Mouse (Mus musculus) E14TG2a.4 (cell line): ENCODE data around the gene Pex16.

Experiments used
- CTCF ChIP-seq: conservative IDR thresholded peaks from 2 replicates; pipeline ENCODE4 v1.5.1; 2014; ENCODE audit warnings: low read length
- NANOG ChIP-seq: IDR thresholded peaks from 2 replicates; pipeline ENCODE4 v1.6.1; 2014; ENCODE audit warnings: borderline replicate concordance, low read length, mixed read lengths

DNA sequence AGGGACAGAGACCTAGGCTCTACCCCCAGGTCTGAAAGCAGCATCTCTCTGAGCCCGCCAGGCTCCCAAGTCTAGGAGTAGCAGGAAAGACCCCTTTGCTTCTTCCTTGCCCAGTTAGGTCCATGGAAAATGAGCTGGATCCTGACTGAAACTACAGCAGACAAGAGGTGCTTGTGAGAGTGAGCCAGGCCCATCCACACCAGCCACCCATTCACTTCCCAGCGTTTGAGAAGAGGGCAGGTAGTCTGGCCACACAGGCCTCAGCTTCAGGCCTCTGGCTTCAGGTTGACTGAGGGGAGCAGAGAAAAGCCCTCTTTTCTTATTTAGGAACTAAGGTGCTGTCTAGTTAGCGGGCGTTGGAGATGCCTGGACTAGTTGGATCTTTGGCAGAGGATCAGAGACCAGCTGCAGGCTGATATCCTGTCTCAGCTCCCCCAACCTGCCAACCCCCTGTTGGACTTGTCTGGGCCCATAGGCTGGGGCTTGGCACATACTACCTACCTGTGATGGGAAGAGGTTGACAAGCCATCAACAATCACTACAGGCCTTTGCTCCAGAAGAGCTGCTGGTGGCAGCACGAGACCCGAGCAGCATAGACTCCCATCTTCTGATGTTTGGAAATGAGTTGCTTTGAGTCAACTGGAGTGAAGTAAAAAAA lies 11.8 kb upstream of the Pex16 start:
- TF ChIP-seq CTCF (no peak), NANOG (no peak)
